Mouse (Mus musculus): ENCODE measurements around the gene Gm9972.

Gm9972 gene

DNA sequence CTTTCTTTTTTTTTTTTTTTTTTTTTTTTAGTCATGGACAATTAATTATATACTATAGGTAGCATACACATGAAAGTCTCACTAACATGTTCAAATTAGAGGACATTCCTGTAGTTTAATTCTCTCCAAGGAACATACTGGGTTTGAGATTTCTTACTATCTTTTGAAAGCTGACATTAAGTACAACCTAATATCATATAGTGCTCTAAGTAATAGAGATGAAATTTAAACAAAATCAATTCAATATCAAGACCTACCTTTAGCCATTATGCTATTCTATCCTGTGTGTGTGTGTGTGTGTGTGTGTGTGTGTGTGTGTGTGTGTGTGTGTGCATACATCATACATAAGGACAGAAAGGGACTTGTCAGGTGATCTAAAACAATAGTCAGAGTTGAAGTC is at the start of gene Gm9972:
TSS of gene Gm9972 (plus strand) at position 301 of the 400 bp plus-strand sequence.
- DNase-seq (ENCODE audit: low read depth): no peak

- no peak for DNase-seq (ENCODE audit: low read depth)
Observed at GRCm38 (mm10) chr11:42999188-42999587, 36.4 kb upstream of the Gm9972 start.

GRCm38 (mm10) chr11:43011941-43012340 is 23.6 kb upstream of the Gm9972 start:
- DNase-seq (ENCODE audit: low read depth): no peak

DNA sequence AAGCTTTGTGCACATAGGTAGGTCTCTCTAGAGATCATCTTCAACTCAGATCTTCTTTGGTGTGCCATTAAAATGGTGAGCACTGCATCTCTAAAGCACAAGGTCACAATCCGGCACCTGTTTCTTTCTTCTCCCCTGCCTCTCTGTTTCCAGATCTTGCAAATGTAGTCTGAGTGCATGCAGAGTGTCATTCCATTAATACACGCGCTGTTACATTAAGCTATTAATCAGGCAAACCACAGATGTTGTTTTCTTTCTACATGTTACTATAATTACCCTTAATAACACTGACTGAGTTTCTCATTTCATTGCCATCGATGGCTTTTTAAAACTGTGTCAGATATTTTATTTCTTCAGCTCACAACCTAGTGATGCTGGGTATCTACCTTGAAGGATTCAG is 22.6 kb upstream of the Gm9972 start:
- DNase-seq (ENCODE audit: low read depth): no peak

DNA sequence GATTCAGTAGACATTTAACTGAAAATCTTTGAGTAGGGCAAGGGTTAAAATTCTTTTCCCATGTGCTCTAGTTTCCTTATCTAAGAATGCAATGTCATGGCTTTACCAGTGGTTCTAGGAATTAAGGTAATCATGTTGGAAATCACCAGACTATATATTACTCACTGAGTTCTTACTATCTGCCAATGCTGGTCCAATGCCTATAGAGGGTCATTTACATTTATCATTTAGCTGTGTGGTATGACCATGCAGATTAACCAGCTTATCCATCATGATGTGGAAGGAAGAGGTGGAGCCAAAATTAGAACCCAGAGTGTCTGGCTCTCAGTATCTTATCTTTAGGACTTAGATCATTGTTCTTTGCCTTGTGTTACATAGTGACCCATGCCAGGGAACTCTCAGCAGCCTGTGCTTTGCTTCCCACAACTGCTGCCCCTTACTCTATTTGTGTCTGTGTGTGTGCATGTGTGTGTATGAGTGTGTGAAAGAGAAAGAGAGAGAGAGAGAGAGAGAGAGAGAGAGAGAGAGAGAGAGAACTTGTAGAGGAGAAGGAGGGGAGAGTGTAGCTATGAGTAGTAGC is 12.3 kb upstream of the Gm9972 start:
- no peak for DNase-seq (ENCODE audit: low read depth)

DNA sequence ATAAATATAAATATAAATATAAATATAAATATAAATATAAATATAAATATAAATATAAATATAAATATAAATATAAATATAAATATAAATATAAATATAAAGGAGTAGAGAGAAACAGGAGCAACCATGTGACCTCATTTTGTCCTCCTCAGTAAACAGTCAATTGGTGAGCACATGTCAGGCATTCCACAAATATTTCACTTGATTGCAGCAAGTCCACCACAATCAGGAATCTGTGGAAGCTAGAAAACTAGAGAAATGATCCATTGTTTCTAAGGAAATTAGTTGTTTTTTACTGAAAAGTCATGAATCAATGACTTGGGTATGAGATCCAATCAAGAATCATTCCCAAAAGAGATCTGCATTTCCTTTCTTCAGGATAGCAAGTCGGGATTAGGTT is 5.7 kb upstream of the Gm9972 start:
- DNase-seq (ENCODE audit: low read depth): no peak

GRCm38 (mm10) chr11:43032141-43032540 is 3.4 kb upstream of the Gm9972 start:
- no peak for DNase-seq (ENCODE audit: low read depth)

DNA sequence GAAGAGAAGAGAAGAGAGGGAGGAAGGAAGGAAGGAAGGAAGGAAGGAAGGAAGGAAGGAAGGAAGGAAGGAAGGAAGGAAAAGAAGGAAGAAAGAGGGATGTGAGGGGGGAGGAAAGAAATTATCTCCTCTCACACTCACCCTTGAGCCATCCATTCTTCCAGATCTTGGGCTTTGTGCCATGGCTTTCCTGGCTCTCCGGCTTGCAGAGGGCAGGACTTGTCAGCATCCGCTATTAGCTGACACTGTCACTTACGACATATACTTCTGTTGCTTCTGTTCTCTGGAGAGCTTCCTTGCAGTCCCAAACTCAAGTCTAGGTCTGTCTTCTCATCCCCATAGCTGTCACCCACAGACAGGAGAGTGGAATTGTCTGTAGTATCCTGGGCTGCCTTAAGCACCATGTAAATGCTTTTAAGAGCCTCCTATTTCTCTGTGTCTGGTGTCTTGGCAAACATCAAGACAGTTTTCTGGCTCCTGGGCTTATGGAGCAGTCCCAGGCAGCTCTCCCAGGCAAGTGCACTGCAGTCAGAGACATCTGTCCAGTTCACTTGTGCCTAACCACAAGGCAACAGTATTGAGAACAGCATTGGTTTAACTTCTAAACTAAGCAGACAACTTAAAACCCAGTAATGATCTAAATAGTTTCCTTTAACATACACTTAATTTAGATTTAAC is 10.5 kb downstream of the Gm9972 start:
- no peak for DNase-seq (ENCODE audit: low read depth)

- DNase-seq (ENCODE audit: low read depth): no peak
Observed at GRCm38 (mm10) chr11:43049363-43049762, 13.8 kb downstream of the Gm9972 start.

DNA sequence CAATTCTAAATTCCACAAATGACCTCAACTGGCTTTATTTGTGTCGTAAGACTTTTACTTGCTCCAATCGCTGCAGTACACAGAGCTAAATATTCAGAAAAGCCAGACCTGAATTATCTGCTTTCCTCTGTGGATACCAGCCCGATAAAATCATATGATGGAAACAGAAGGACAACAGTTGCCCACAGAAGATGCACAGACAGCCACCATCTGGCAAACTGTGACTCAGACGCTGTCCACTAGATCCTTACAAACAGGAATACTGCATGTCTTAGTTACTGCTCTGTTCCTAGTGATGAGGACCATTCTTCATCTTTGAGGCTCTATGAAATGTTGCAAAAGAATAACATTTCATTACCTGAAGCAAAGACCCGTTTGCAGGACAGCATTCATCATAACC is 19.4 kb downstream of the Gm9972 start:
- no peak for DNase-seq (ENCODE audit: low read depth)

DNA sequence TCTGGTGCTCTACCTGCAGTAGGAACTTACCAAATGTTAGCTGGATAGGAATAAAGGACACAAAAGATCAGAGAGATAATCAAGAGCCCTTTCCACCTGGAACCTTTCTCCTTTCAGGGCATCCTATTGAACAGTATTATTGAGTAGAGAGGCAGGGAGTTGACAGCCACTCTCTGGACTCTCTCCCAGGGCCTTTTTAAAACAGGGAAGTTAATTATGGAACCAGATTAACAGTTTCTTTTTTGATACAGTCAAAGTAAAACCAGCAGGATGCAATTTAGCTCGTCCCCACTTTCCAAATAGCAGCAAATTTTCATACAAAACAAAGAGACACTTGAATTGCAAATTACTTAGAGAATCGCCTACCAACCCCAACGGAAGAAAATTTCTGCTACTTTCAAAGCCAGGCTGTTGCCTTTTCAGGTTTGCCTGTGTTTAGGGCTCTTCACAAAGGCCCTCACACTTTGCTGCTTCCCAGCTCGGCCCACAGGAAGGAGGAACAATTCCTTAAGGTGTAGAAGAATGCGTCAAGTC is 24.0 kb downstream of the Gm9972 start:
- DNase-seq (ENCODE audit: low read depth): no peak

DNA sequence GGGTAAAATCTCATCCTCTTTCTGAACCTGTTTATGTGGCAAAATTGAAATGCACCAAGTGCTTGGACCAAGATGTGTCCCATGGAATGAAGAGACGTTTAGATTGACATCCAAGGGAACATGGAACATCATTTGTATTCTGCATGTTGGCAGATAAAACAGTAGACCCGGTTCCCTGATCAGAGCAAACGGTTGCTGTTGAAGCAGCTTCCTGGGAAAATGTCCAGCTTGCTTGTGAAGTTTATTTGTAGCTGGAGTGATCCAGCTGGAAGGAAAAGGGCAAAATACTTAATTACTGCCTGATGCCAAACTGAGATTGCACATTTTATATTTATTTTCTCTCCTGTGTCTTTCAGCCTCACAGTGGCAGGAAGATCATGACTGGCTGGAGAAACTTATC is 26.7 kb downstream of the Gm9972 start:
- DNase-seq (ENCODE audit: low read depth): no peak

GRCm38 (mm10) chr11:43086309-43087050 is 50.9 kb downstream of the Gm9972 start:
- DNase-seq (ENCODE audit: low read depth): no peak

Measured in fibroblast of lung, adult 2 months (primary cell).